Mouse (Mus musculus) liver, adult 2 months (tissue): ENCODE results near the gene Grb14.

Experiments used
- CTCF ChIP-seq: fragments of 200-500 bp; IDR thresholded peaks from 2 replicates; pipeline ENCODE4 v1.5.1; 2011; ENCODE audit warnings: low read depth, low read length, control low read depth
- POLR2A ChIP-seq: fragments of 200-500 bp; IDR thresholded peaks from 2 replicates; pipeline ENCODE4 v1.6.1; 2011; ENCODE audit warnings: low read length, control low read depth; ENCODE audit not compliant: insufficient read depth; ENCODE audit errors: extremely low read depth

GRCm38 (mm10) chr2:64961381-64961780 lies 63.4 kb downstream of the Grb14 start:
- no peak for TF ChIP-seq CTCF
- TF ChIP-seq POLR2A = no peak
